Mouse (Mus musculus) layer of hippocampus, postnatal 36 days (tissue): Measurements from ENCODE around the gene Krt32. TPM values are rescaled to one million over a fixed set of nuclear protein-coding genes. Genes with fewer than 3 reads are reported as not detected.

ENCODE experiments used
- DNase-seq, 2 experiments: peaks; one replicate each; pipeline ENCODE4 v3.0.0; 2022
- total RNA-seq, 2 experiments: library from RNA; stranded (reverse); gene quantifications; 2 replicates each; pipeline ENCODE4 v1.2.3; 2021

Gene Krt32
- total RNA-seq, 2 experiments from 2014 or later = not detected

GRCm38 (mm10) chr11:100050451-100050850, 37.6 kb downstream of the Krt32 start, which contains the start of gene Krt31:
TSS of gene Krt31 (minus strand) at chr11:100050551.
- DNase-seq = no peak

GRCm38 (mm10) chr11:100047193-100047592, 40.8 kb downstream of the Krt32 start:
- no peak for DNase-seq

GRCm38 (mm10) chr11:100046303-100046866, 41.6 kb downstream of the Krt32 start:
- DNase-seq = no peak

GRCm38 (mm10) chr11:100041454-100041853, 46.6 kb downstream of the Krt32 start, which contains the start of gene Krt34:
TSS of gene Krt34 (minus strand) at chr11:100041554.
- no peak for DNase-seq

Other genes with a start within 250 kb of the Krt32 start
- gene Krtap4-16, start 236.6 kb downstream of the Krt32 start, total RNA-seq = not detected
- gene Gm11568, start 230.3 kb downstream of the Krt32 start, total RNA-seq = not detected
- not detected for gene Gm11559, start 223.8 kb downstream of the Krt32 start, total RNA-seq
- gene Krtap9-1, start 214.8 kb downstream of the Krt32 start, total RNA-seq = not detected
- gene Gm11567, start 209.0 kb downstream of the Krt32 start, total RNA-seq = not detected
- gene Krtap31-1, start 180.3 kb downstream of the Krt32 start, total RNA-seq = not detected
- not detected for gene Gm11565, start 173.5 kb downstream of the Krt32 start, total RNA-seq
- not detected for gene Krtap31-2, start 151.9 kb downstream of the Krt32 start, total RNA-seq
- not detected for gene Krtap9-5, start 139.8 kb downstream of the Krt32 start, total RNA-seq
- not detected for gene Krtap29-1, start 109.2 kb downstream of the Krt32 start, total RNA-seq
- gene Krtap16-1, start 101.6 kb downstream of the Krt32 start, total RNA-seq = not detected
- not detected for gene Krtap17-1, start 94.2 kb downstream of the Krt32 start, total RNA-seq
- gene Krt33a, start 72.0 kb downstream of the Krt32 start, total RNA-seq = not detected
- gene Krt33b, start 58.4 kb downstream of the Krt32 start, total RNA-seq = not detected
- gene Krt34, start 46.7 kb downstream of the Krt32 start, total RNA-seq = not detected
- not detected for gene Krt31, start 37.7 kb downstream of the Krt32 start, total RNA-seq
- gene Krt35, start 8.0 kb upstream of the Krt32 start, total RNA-seq = not detected
- not detected for gene Krt36, start 17.4 kb upstream of the Krt32 start, total RNA-seq
- gene Krt13, start 33.3 kb upstream of the Krt32 start, total RNA-seq = not detected
- gene Krt15, start 47.7 kb upstream of the Krt32 start, total RNA-seq = under 1 TPM; 0.23 to 0.40 TPM
- gene Krt19, start 60.4 kb upstream of the Krt32 start, total RNA-seq = under 1 TPM; 0.23 to 0.52 TPM
- 1 to 10 TPM; 2.5 to 2.7 TPM for gene Krt9, start 105.0 kb upstream of the Krt32 start, total RNA-seq
- gene Krt14, start 119.3 kb upstream of the Krt32 start, total RNA-seq = not detected
- not detected for gene Krt16, start 160.7 kb upstream of the Krt32 start, total RNA-seq
- not detected for gene Krt17, start 172.8 kb upstream of the Krt32 start, total RNA-seq
- not detected for gene Krt42, start 181.6 kb upstream of the Krt32 start, total RNA-seq
- gene Eif1, start 231.7 kb upstream of the Krt32 start, total RNA-seq = 100 to 1,000 TPM; 775 to 777 TPM
- not detected for gene Gast, start 246.2 kb upstream of the Krt32 start, total RNA-seq